Mouse (Mus musculus): Measurements from ENCODE around the gene Resf1. TPM values are rescaled to one million over a fixed set of nuclear protein-coding genes. Genes with fewer than 3 reads are reported as not detected.

Resf1 gene
- polyA plus RNA-seq, 1 experiment: 11.4 TPM

GRCm38 (mm10) chr6:149374986-149375457 is 65.8 kb downstream of the Resf1 start:
- 27% methylated on average over 2 of the region's 2 CpGs for WGBS
- Histone ChIP-seq H3K4me3 (replicated peaks; ENCODE audit: extremely low read depth, low read depth, low read length) (no peak overlapping the region), H3K4me1 (ENCODE audit: control insufficient read depth, insufficient read depth, low read length) (no peaks in the 10 kb centered on the region)
- DNase-seq: peak; percentile 55
- TF ChIP-seq POLR2A (IDR thresholded peaks at IDR 0.05; ENCODE audit: borderline replicate concordance, extremely low read depth, low read depth, low read length): no peak
- no peak for TF ChIP-seq CTCF (IDR thresholded peaks at IDR 0.05; ENCODE audit: insufficient read depth, low read length)

- WGBS: 75% methylated on average over 2 of the region's 2 CpGs
- Histone ChIP-seq H3K4me3 (replicated peaks; ENCODE audit: extremely low read depth, low read depth, low read length) (no peak overlapping the region), H3K4me1 (ENCODE audit: control insufficient read depth, insufficient read depth, low read length) (no peaks in the 10 kb centered on the region)
- TF ChIP-seq CTCF (IDR thresholded peaks at IDR 0.05; ENCODE audit: insufficient read depth, low read length) (no peak), POLR2A (IDR thresholded peaks at IDR 0.05; ENCODE audit: borderline replicate concordance, extremely low read depth, low read depth, low read length) (no peak)
- no peak for DNase-seq
Observed at GRCm38 (mm10) chr6:149383531-149383930, 74.3 kb downstream of the Resf1 start.

Other genes starting within 250 kb of the Resf1 start
- gene Dennd5b, start 207.7 kb upstream of the Resf1 start, polyA plus RNA-seq (2012; rRNA removed): 4.8 and 10.8 TPM in 2 replicates
- not detected in 2 replicates for gene Gm10203, start 179.2 kb upstream of the Resf1 start, polyA plus RNA-seq (2012; rRNA removed)
- 11.8 and 16.3 TPM in 2 replicates for gene Etfbkmt, start 169.6 kb upstream of the Resf1 start, polyA plus RNA-seq (2012; rRNA removed)
- gene Amn1, start 120.7 kb upstream of the Resf1 start, polyA plus RNA-seq (2012; rRNA removed): 9.9 and 10.7 TPM in 2 replicates
- 0.61 and 0.79 TPM in 2 replicates for gene Bicd1, start 99.5 kb downstream of the Resf1 start, polyA plus RNA-seq (2012; rRNA removed)